Mouse (Mus musculus) mouse embryonic stem cell (cell line): ENCODE results near the gene Cbarp.
"Not testable (repeated sequence)": the region's sequence is repeated elsewhere in the genome, so short reads cannot be mapped to it uniquely, and the experiment has no call there.

Experiments used
- in situ Hi-C, 2 experiments: fragments of 300-500 bp; cut with MboI; formaldehyde crosslinking; loops; 1 replicate in 1 of 2; 3 replicates in 1 of 2; pipeline ENCODE4 v1.14.3; 2019 to 2020; ENCODE audit warnings: low sequenced_read_pairs in 2 of 2, low pct_unique_long_range_greater_than_20kb in 1 of 2, mixed read lengths in 1 of 2; ENCODE audit not compliant: unreplicated experiment in 1 of 2

Cbarp gene

DNA sequence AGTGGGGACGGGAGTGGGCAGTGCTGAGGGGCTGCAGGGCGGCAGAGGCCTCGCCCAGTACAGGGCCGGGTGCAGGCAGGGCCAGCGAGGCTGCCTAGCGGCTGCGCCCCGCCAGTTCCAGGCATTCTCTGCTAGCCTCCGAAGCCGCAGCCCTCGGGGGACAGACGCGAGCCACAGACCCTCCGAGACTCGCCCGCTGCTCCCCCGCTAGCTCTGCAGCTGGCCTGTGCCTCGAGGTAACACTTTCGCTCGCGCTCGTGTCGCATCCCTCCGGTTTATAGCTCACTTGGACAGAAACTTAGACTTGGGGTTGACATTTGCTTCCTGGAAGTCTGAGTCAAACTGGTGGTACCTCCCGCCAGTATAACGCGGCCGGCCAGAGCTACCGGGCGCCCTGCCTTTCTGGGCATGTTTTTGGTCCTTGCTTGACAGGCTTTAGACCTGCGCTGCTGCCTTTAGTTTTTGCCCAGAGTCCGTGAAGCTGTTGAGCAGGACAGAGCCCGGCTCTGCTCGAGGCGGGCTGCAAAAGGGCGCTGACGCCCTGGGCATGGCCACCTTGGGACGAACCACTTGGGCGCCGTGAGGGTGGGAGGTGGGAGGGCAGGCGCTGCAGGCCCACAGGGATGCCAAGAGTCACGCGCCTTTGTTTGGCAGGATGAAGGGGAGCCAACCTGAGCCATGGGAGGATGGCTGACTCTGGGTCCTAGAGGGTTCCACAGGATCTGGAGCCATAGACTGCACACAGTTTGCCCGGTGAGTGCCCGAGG lies 31.3 kb upstream of the Cbarp start:
- in situ Hi-C loops: no loop called here

DNA sequence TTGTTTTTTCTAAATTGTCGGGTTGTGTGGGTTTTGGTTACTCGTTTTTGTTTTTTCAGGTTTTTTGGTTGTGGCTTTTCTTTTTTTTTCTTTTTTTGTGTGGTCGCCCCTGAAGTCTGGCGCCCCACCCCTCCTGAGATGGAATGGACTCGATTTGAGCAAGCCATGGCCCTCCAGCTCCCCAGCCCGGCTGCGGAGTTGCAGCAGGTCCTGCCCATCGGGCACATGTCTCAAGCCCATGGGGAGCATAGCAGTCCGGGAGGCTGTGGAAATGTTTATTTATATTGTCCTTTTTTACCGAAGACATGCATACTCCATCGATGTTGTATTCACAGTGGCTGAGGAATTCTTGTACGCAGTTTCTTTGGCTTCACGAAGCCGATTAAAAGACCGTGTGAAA lies 30.6 kb upstream of the Cbarp start:
- in situ Hi-C loops: no loop called here

DNA sequence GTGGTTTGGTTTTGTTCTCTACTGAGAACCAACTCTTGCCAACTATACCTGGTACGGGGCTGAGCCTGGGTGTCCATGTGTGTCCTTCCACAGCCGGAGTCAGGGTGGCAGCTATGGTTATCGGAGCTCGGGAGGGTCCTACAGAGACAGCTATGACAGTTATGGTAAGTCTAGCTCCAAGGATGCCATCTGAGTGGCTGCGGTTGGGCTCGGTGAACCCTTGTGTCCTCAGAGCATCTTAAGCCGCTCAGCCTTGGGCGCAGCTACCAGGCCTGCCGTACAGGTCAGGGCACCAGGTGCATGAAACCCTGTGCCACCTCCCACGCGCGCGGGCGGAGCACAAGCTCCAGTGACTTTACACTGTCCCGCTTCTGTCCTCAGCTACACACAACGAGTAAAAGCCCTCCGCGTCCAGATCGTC lies 30.0 kb upstream of the Cbarp start:
- in situ Hi-C loops: no loop called here

DNA sequence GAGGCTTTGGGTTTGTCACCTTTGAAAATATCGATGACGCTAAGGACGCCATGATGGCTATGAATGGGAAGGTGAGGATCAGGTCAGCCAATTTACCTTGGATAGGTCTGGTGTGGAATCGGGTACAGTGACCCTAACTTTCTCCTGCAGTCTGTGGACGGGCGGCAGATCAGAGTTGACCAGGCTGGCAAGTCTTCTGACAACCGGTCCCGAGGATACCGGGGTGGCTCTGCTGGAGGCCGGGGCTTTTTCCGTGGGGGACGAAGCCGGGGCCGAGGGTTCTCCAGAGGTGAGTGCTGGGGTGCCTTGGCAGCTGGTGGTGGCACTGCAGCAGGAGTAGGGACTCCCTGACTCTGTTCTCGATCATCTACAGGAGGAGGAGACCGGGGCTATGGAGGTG lies 29.4 kb upstream of the Cbarp start:
- in situ Hi-C loops: no loop called here

DNA sequence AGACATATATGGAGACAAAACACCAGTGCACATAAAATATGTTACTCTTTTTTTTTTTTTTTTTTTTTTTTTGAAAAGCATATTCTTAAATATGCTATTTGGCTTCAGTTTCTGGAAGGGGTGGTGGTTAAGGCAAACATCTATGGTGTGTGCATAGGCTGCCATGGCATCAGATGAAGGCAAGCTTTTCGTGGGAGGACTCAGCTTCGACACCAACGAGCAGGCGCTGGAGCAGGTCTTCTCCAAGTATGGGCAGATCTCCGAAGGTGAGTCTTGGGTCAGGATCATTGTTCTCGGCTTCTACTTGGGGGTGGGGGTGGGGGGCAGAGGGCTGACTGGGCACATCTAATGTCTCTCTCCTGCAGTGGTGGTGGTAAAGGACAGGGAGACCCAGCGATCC lies 29.0 kb upstream of the Cbarp start:
- in situ Hi-C loops: no loop called here

DNA sequence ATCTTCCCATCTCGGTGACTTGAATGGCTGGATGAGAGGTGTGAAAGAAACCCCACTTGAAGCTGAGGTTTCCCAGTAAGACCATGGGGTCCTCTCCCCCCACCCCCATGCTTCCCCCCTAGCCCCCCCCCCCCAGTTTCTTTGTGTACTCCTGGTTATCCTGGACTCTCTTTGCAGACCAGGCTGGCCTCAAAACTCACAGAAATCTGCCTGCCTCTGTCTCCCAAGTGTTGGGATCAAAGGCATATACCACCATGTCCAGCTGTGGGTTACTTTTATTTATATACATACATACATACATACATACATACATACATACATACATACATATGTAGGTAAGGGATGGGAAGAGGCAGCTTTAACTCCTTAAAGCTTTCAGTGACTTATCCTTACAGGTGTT lies 28.4 kb upstream of the Cbarp start:
- in situ Hi-C loops: no loop called here

DNA sequence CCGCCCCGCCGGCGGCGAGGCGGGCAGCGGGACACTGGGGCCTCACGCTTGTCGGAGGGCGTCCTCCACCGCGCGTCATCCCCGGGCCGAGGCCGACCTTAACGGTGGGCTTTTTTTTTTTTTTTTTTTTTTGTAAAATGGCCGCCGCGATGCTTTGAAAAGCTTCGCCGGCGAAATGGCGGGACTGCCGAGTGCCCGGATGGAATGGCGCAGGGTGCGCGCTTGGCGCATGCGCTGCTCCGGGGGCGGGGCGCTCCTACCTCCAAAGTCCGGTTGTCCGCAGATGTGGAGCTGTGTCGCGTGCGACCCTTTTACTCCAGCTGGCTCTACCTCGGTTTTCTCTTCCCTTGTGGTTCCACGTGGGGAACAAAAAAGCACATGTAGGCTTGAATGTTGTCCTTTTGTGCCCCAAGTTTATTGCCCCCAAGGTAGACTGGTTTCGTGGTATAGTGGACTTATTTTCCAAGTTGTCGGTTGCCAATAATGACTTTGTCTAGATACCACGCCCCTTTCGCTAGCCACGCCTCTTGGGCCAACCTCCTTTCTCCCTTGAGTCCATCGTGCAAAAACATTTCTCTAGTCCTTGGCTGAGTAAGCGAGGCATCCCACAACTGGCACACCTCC lies 27.5 kb upstream of the Cbarp start:
- in situ Hi-C loops: no loop called here

DNA sequence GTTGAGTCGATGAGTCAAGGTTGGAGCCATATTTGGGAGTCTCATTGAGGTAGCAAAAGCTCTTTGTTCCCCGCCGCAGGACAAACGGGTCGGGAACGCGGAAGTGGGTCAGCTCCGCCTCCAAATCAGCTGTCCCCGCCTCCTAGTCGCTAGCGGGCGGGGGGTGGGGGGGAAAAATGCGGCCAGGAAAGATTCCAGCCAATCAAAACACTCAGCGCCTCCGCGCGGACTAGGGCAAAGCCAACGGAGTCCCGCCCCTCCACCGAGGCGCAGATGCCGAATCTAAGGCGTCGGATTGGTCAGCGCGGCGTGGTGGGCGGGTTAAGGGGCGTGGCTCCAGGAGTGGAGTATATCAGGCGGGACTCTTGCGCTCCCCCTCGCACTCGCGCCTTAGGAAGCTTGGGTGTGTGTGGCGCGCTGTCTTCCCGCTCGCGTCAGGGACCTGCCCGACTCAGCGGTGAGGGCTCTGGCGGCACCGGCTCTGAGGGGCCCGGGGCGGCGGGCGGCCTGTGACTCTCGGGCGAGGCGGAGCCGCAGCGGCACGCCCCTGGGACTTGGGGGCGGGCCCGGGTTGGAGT lies 26.9 kb upstream of the Cbarp start:
- in situ Hi-C loops: no loop called here

DNA sequence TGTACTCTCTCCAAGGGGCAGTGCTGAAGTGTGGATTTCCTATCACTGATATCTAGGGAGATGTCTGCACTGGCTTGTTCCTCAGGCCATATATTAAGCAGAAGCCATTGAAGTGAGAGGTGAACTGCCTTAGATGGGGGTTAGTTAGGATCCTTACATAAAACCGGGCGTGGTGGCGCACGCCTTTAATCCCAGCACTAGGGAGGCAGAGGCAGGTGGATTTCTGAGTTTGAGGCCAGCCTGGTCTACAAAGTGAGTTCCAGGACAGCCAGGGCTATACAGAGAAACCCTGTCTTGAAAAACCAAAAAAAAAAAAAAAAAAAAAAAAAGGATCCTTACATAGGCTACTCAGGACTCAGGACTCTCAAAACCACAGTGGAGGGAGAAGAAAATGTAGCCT lies 25.5 kb upstream of the Cbarp start:
- in situ Hi-C loops: not testable (repeated sequence)

DNA sequence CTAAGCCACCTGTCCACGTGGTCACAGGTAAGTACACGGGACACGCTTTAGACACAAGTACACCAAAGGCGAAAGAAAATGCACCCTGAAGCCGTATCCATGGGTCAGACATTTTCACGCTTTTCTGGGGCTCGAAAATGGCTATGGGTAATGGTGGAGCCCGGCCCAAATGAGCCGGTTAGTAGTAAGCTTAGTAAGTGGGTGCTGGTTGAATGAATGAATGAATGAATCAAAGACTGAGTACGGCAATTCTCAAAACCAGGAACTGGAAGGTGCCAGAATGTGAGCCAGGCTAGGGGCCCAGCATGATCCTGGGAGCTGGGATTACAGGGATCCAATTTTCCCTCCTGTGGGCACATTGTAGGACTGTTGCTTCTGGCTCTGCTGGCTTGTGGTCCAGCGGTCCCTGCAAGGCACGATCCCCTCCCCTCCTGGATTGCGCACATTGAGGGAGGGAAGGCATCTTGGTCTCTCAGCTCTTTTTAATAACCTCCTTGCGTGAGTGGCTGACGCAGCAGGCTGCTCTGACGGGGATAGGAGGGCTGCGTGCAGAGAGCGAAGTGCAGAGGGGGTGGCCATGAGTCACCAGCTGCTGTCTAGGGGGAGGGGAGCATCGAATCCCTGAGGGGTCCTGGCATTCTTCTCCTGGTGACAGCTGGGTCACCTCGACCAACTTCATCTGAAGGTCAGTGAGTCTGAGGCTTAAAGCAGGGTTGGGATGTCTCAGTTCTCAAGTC lies 24.9 kb upstream of the Cbarp start, which contains the start of gene Cirbp:
TSS of gene Cirbp (plus strand) at position 594 of the 737 bp plus-strand sequence.
- in situ Hi-C loops: no loop called here

DNA sequence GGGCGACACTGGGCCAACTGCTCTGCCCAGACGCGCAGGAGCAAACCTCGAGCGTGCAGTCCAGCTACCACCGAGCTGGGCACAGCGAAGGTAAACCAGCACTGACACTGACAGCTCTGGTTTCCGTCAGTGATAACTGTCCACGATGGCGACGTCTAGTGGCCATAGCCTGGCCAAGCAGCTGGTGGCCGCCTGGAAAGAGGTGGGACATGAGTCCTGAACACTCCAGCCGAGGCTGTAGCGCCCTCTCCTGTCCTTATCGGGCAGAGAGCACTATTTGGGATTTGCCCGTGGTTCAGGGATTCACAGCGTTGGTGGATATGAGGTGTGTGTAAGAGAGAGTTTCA lies 24.3 kb upstream of the Cbarp start:
- in situ Hi-C loops: no loop called here

DNA sequence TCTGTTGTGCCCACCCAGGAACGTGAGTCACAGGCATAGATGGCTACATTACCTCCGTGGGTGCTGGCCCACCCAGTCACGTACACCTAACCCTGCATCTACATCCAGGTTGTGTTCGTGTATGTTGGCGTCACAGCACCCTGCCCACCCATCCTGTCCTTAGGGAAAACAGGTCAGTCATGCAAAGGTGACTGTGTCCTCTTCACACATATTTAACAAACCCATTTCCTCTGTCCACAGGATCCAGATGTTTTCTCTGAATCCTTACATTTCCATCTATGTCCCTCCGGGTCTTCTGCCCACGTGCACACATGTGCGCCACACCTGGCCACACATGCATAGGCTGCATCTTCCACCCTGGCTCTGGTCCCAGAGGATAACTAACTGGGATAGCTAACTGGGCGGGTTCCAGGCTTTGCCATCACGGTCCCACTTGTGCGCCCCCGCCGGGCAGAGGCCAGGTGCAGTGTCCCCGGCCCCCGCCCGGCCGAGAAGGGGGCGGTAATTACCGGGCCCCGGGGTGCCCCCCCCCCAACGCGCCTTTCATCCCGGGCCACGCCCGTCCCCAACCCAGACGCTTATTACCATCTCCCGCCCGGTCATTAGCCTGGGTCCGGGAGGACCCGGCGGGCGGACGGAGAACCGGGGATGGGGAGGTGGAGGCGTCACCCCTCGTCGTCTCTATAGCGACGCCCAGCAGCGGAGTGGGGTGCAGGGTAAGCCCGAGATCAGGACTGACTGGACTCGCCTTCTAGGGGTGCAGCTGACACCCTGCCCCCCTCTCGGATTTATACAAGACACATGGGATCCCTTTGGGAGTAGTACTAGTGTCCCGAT lies 23.7 kb upstream of the Cbarp start:
- in situ Hi-C loops: no loop called here

DNA sequence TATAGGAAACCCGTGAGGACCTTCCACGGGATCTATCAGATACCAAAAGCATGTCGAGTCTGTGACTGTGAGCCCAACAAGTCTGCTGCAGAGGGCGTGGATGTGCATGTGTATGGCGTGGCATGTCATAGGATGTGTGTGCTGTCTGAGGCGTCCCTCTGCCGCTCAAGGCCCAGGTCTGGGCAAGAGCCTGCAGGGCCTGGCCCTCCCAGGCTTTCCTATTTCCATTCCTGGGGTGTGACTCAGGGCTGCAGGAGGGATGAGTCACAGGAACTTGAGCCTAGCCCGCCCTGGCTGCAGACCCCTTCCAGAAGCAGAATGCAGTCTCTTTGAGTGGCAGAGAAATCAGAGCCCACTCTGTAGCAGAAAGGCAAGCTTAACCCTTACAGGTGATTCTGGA lies 23.1 kb upstream of the Cbarp start:
- in situ Hi-C loops: no loop called here

DNA sequence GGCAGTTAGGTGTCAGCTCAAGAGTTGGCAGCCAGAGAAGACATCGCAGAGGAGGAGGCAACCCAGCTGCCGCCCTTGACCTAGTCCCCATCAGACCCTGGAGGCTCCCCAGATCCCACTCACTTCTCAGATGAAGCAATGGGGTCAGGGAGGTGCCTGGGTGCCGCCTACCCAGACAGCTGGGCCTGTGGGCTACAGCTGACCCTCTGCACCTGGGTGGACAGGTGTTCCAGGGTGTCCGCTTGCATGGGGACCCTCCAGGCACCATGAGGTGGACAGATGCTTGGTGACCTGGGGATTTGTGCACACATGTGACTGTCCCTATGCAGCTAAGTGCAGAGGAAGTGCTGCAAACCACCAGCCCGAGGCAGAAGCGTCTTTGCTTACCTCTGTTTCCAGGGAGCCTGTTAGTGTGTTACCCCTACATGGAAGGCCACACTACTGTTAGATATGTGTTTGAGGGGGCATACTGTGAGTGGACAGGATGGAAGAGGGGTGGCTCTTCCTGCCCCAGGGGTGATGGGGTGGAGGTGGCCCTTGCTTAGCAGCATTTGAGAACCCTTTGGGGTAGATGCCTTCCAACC lies 22.2 kb upstream of the Cbarp start:
- in situ Hi-C loops: no loop called here

DNA sequence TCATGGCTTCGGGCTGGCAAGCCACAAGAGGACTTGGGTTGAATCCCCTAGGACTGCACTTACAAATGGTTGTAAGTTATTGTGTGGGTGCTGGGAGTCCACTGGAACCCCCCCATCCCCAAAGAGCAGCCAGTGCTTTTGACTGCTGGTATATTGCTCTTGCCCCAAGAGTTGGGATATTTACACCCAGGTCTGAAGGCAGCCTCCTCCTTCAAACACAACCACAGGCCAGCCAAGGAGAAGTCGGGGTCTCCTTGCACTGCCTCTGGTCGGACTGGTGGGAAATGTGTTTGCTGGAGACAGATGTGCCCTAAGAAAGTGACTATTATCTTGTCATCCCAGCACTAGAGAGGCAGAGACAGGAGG lies 21.6 kb upstream of the Cbarp start:
- in situ Hi-C loops: no loop called here

DNA sequence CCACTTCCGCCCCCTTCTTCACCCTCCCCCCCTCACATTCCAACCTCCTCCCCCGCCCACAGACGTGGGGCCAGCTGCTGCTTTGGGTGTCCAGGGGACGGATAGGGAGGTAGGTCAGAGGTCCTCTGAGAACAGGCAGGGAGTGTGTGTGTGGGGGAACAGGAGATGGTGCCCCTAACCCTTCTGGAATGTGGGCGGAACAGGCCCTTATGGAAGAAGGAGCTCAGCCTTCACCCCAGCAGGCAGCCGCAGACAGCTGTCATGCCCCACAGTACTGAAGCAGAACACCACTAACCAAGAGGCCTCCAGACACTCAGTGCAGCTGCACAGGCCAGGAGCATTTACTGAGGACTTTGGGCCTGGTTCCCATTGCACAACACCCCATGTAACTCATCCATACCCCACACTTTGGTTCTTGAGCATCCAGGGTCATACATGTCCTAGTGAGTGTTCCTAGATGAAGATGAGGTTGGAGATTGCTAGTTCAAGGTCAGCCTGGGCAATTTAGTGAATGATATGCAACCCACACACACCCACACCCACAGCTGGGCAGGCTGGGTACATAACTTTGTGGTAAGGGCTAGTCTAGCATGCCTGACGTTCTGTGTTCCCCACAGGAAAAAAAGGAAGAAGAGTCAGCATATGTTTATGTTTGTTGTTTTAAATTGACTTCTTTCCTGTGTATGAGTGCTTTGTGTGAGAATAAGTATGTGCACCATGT lies 21.0 kb upstream of the Cbarp start:
- in situ Hi-C loops: no loop called here

DNA sequence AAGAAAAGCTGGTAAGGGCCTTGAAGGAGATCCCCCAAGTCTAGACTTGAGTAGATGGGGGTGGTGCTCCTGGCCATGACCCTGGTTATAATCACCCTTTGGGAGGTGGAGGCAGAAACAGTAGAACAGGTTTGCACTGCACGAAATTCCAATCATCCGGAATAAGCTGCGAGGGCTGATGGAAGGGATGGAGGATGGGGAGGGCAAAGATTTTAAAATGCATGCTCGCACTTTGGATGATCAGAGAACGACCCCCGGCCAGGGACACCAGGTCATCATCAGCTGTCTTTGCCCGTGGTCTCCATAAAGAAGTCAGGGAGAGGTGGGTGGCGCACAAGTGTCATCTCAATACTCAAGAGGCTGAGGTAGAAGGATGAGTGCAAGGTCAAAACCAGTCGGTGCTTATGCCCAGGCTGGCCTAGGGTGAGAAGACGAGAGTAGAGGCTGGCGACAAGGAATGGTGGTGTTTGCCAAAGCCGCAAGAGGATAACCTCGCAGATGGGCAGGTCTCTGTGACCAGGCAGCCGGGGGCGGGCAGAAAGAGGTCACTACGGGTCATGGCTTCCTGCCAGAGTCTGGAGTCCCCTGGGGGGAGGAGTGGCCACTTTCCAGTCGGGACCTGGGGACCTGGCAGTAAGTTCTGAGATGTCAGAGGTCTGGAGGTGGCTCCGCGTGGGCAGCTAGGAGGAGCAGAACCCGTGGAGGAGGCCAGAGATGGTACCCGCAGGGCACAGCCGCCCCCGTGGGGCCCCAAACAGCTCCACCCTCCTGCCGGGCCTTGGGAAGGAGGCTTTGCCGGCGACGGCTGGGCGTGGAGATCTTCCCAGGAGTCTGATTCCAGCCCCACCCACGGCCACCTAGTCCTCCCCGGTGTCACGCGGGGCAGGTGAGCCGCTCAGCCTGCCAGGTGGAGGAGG lies 20.1 kb upstream of the Cbarp start:
- in situ Hi-C loops: no loop called here
